Mouse (Mus musculus): ENCODE data around the gene Mcm6. TPM values are rescaled to one million over a fixed set of nuclear protein-coding genes. Genes with fewer than 3 reads are reported as not detected.

The Mcm6 gene
- polyA plus RNA-seq, 1 experiment from 2014 or later: 45.7 TPM

- no peak overlapping the region for H3K4me3 ChIP-seq (ENCODE audit: low read depth, low read length)
- no peaks in the 10 kb centered on the region for H3K27me3 ChIP-seq (ENCODE audit: control insufficient read depth, insufficient read depth, low read length)
- H3K9ac ChIP-seq (replicated peaks; ENCODE audit: low read depth, low read length): no peak overlapping the region
- H3K9me3 ChIP-seq (ENCODE audit: control insufficient read depth, low read length): no peaks in the 10 kb centered on the region
- 50% methylated on average over 2 of the region's 2 CpGs for WGBS
- no peak overlapping the region for H3K4me2 ChIP-seq (ENCODE audit: low read depth, low read length)
- no peak for ATAC-seq (ENCODE audit: low read depth)
- no peaks in the 10 kb centered on the region for H3K36me3 ChIP-seq (ENCODE audit: control insufficient read depth, insufficient read depth, low read length)
- no peak overlapping the region for H3K27ac ChIP-seq (ENCODE audit: low read depth, low read length)
- no peaks in the 10 kb centered on the region for H3K4me1 ChIP-seq (ENCODE audit: control insufficient read depth, insufficient read depth, low read length)
Measured at GRCm38 (mm10) chr1:128392382-128392781, 32.9 kb upstream of the Mcm6 start.

- no peaks in the 10 kb centered on the region for H3K27me3 ChIP-seq (ENCODE audit: control insufficient read depth, insufficient read depth, low read length)
- no peak overlapping the region for H3K4me3 ChIP-seq (ENCODE audit: low read depth, low read length)
- no peaks in the 10 kb centered on the region for H3K4me1 ChIP-seq (ENCODE audit: control insufficient read depth, insufficient read depth, low read length)
- no peak overlapping the region for H3K27ac ChIP-seq (ENCODE audit: low read depth, low read length)
- no peak overlapping the region for H3K9ac ChIP-seq (replicated peaks; ENCODE audit: low read depth, low read length)
- no peak for ATAC-seq (ENCODE audit: low read depth)
- WGBS: 95% methylated on average over 7 of the region's 7 CpGs
- H3K9me3 ChIP-seq (ENCODE audit: control insufficient read depth, low read length): no peaks in the 10 kb centered on the region
- H3K4me2 ChIP-seq (ENCODE audit: low read depth, low read length): no peak overlapping the region
- peaks cover 5% of the 10 kb centered on the region; the same call in 1 of the 2 replicates for H3K36me3 ChIP-seq (ENCODE audit: control insufficient read depth, insufficient read depth, low read length)
Measured at GRCm38 (mm10) chr1:128386487-128386886, 27.0 kb upstream of the Mcm6 start.

- peaks cover 6% of the 10 kb centered on the region; the same call in 1 of the 2 replicates for H3K36me3 ChIP-seq (ENCODE audit: control insufficient read depth, insufficient read depth, low read length)
- no peaks in the 10 kb centered on the region for H3K27me3 ChIP-seq (ENCODE audit: control insufficient read depth, insufficient read depth, low read length)
- no peak overlapping the region for H3K4me3 ChIP-seq (ENCODE audit: low read depth, low read length)
- 87% methylated on average over 4 of the region's 4 CpGs for WGBS
- H3K9ac ChIP-seq (replicated peaks; ENCODE audit: low read depth, low read length): no peak overlapping the region
- no peaks in the 10 kb centered on the region for H3K4me1 ChIP-seq (ENCODE audit: control insufficient read depth, insufficient read depth, low read length)
- no peak overlapping the region for H3K4me2 ChIP-seq (ENCODE audit: low read depth, low read length)
- H3K9me3 ChIP-seq (ENCODE audit: control insufficient read depth, low read length): no peaks in the 10 kb centered on the region
- H3K27ac ChIP-seq (ENCODE audit: low read depth, low read length): no peak overlapping the region
- ATAC-seq (ENCODE audit: low read depth): no peak
Measured at GRCm38 (mm10) chr1:128376841-128377240, 17.4 kb upstream of the Mcm6 start.

GRCm38 (mm10) chr1:128372143-128372860 is 12.8 kb upstream of the Mcm6 start:
- Histone ChIP-seq H3K4me3 (ENCODE audit: low read depth, low read length) (no peak overlapping the region), H3K36me3 (ENCODE audit: control insufficient read depth, insufficient read depth, low read length) (peaks cover under 1% of the 10 kb centered on the region; the same call in 1 of the 2 replicates), H3K4me1 (ENCODE audit: control insufficient read depth, insufficient read depth, low read length) (no peaks in the 10 kb centered on the region)

GRCm38 (mm10) chr1:128368732-128369441 is 9.4 kb upstream of the Mcm6 start:
- 68% methylated on average over 5 of the region's 5 CpGs for WGBS
- no peaks in the 10 kb centered on the region for H3K27me3 ChIP-seq (ENCODE audit: control insufficient read depth, insufficient read depth, low read length)

More at GRCm38 (mm10) chr1:128372143-128372860, 12.8 kb upstream of the Mcm6 start:
- no peak overlapping the region for H3K4me2 ChIP-seq (ENCODE audit: low read depth, low read length)
- 82% methylated on average over 7 of the region's 7 CpGs for WGBS
- ATAC-seq (ENCODE audit: low read depth): no peak
- H3K9me3 ChIP-seq (ENCODE audit: control insufficient read depth, low read length): no peaks in the 10 kb centered on the region
- no peaks in the 10 kb centered on the region for H3K27me3 ChIP-seq (ENCODE audit: control insufficient read depth, insufficient read depth, low read length)
- no peak overlapping the region for H3K27ac ChIP-seq (ENCODE audit: low read depth, low read length)
- H3K9ac ChIP-seq (replicated peaks; ENCODE audit: low read depth, low read length): no peak overlapping the region

GRCm38 (mm10) chr1:128360601-128361000 is 1.1 kb upstream of the Mcm6 start:
- 77% methylated on average over 2 of the region's 2 CpGs for WGBS
- Histone ChIP-seq H3K9ac (replicated peaks; ENCODE audit: low read depth, low read length) (no peak overlapping the region), H3K4me2 (ENCODE audit: low read depth, low read length) (no peak overlapping the region), H3K36me3 (ENCODE audit: control insufficient read depth, insufficient read depth, low read length) (peaks cover 3% of the 10 kb centered on the region; the same call in 1 of the 2 replicates), H3K27me3 (ENCODE audit: control insufficient read depth, insufficient read depth, low read length) (no peaks in the 10 kb centered on the region), H3K4me3 (ENCODE audit: low read depth, low read length) (no peak overlapping the region), H3K4me1 (ENCODE audit: control insufficient read depth, insufficient read depth, low read length) (0 out of 2 replicates have a peak, but pooled peaks cover 3% of the 10 kb centered on the region), H3K27ac (ENCODE audit: low read depth, low read length) (no peak overlapping the region), H3K9me3 (ENCODE audit: control insufficient read depth, low read length) (no peaks in the 10 kb centered on the region)
- ATAC-seq (ENCODE audit: low read depth): no peak

More at GRCm38 (mm10) chr1:128368732-128369441, 9.4 kb upstream of the Mcm6 start:
- no peak overlapping the region for H3K4me2 ChIP-seq (ENCODE audit: low read depth, low read length)
- H3K27ac ChIP-seq (ENCODE audit: low read depth, low read length): no peak overlapping the region
- no peak overlapping the region for H3K9ac ChIP-seq (replicated peaks; ENCODE audit: low read depth, low read length)
- H3K36me3 ChIP-seq (ENCODE audit: control insufficient read depth, insufficient read depth, low read length): peaks cover 3% of the 10 kb centered on the region; the same call in 1 of the 2 replicates
- peak; percentile 70; the same call in 1 of the 2 replicates for ATAC-seq (ENCODE audit: low read depth)
- H3K4me3 ChIP-seq (ENCODE audit: low read depth, low read length): no peak overlapping the region
- H3K4me1 ChIP-seq (ENCODE audit: control insufficient read depth, insufficient read depth, low read length): no peaks in the 10 kb centered on the region
- no peaks in the 10 kb centered on the region for H3K9me3 ChIP-seq (ENCODE audit: control insufficient read depth, low read length)

GRCm38 (mm10) chr1:128358916-128359553 is 429 bp downstream of the Mcm6 start:
- H3K27me3 ChIP-seq (ENCODE audit: control insufficient read depth, insufficient read depth, low read length): no peaks in the 10 kb centered on the region
- peak overlapping the region; percentile 65 for H3K4me2 ChIP-seq (ENCODE audit: low read depth, low read length)
- H3K9ac ChIP-seq (replicated peaks; ENCODE audit: low read depth, low read length): peak overlapping the region; percentile 68
- 0 out of 2 replicates have a peak, but pooled peaks cover 3% of the 10 kb centered on the region for H3K4me1 ChIP-seq (ENCODE audit: control insufficient read depth, insufficient read depth, low read length)
- peak overlapping the region; percentile 78 for H3K4me3 ChIP-seq (ENCODE audit: low read depth, low read length)
- ATAC-seq (ENCODE audit: low read depth): peak; percentile 73
- H3K27ac ChIP-seq (ENCODE audit: low read depth, low read length): peak overlapping the region; percentile 64; the same call in 1 of the 2 replicates
- no peaks in the 10 kb centered on the region for H3K9me3 ChIP-seq (ENCODE audit: control insufficient read depth, low read length)
- no peaks in the 10 kb centered on the region for H3K36me3 ChIP-seq (ENCODE audit: control insufficient read depth, insufficient read depth, low read length)
- 0% methylated on average over 35 of the region's 35 CpGs for WGBS

GRCm38 (mm10) chr1:128358276-128358675 is 1.2 kb downstream of the Mcm6 start:
- ATAC-seq (ENCODE audit: low read depth): no peak
- H3K9me3 ChIP-seq (ENCODE audit: control insufficient read depth, low read length): no peaks in the 10 kb centered on the region
- H3K9ac ChIP-seq (replicated peaks; ENCODE audit: low read depth, low read length): no peak overlapping the region
- no peaks in the 10 kb centered on the region for H3K27me3 ChIP-seq (ENCODE audit: control insufficient read depth, insufficient read depth, low read length)
- 0 out of 2 replicates have a peak, but pooled peaks cover 3% of the 10 kb centered on the region for H3K4me1 ChIP-seq (ENCODE audit: control insufficient read depth, insufficient read depth, low read length)
- H3K4me3 ChIP-seq (ENCODE audit: low read depth, low read length): peak overlapping the region; percentile 78
- peak overlapping the region; percentile 65 for H3K4me2 ChIP-seq (ENCODE audit: low read depth, low read length)
- H3K27ac ChIP-seq (ENCODE audit: low read depth, low read length): no peak overlapping the region
- WGBS: 68% methylated on average over 6 of the region's 6 CpGs
- H3K36me3 ChIP-seq (ENCODE audit: control insufficient read depth, insufficient read depth, low read length): 0 out of 2 replicates have a peak, but pooled peaks cover 2% of the 10 kb centered on the region

Data from neural tube, embryonic 14.5 days (tissue).